Mouse (Mus musculus) liver, embryonic 11.5 days (tissue): ENCODE results near the gene Lcp1. TPM values are rescaled to one million over a fixed set of nuclear protein-coding genes. Genes with fewer than 3 reads are reported as not detected.

Source experiments
- ATAC-seq: fragments of 200-750 bp; cut with Nextera tagmentation; replicated peaks from 2 replicates; pipeline ENCODE4 v1.8.0; 2017; ENCODE audit warnings: moderate number of reproducible peaks, mild to moderate bottlenecking, moderate TSS enrichment, moderate library complexity; ENCODE audit not compliant: low FRiP score
- DNase-seq: peaks from one replicate; pipeline ENCODE4 v3.0.0-alpha.2; 2017; ENCODE audit warnings: low spot score
- H3K27ac ChIP-seq: fragments of 300-500 bp; sonication (generic); 2 replicates; pipeline ENCODE4 v1.5.1; 2014; ENCODE audit warnings: mild to moderate bottlenecking, low read depth, low read length, control low read depth
- H3K27me3 ChIP-seq: fragments of 300-500 bp; sonication (generic); replicated peaks from 2 replicates; pipeline ENCODE4 v1.6.1; 2014; ENCODE audit warnings: low read length, mixed read lengths; ENCODE audit not compliant: control insufficient read depth, insufficient read depth
- H3K36me3 ChIP-seq: fragments of 300-500 bp; sonication (generic); 2 replicates; pipeline ENCODE4 v1.6.1; 2014; ENCODE audit warnings: mild to moderate bottlenecking, low read length, moderate library complexity, mixed read lengths; ENCODE audit not compliant: control insufficient read depth, insufficient read depth
- H3K4me1 ChIP-seq: fragments of 300-500 bp; sonication (generic); replicated peaks from 2 replicates; pipeline ENCODE4 v1.6.1; 2014; ENCODE audit warnings: low read length, mixed read lengths; ENCODE audit not compliant: control insufficient read depth, insufficient read depth
- H3K4me2 ChIP-seq: fragments of 300-500 bp; sonication (generic); 2 replicates; pipeline ENCODE4 v1.6.1; 2014; ENCODE audit warnings: mild to moderate bottlenecking, control low read depth, moderate library complexity
- H3K4me3 ChIP-seq: fragments of 300-500 bp; sonication (generic); 2 replicates; pipeline ENCODE4 v1.5.1; 2014; ENCODE audit warnings: low read depth, low read length, control low read depth
- H3K9ac ChIP-seq: fragments of 300-500 bp; sonication (generic); 2 replicates; pipeline ENCODE4 v1.6.1; 2014; ENCODE audit warnings: low read depth, low read length, control low read depth
- H3K9me3 ChIP-seq: fragments of 300-500 bp; sonication (generic); 2 replicates; pipeline ENCODE4 v1.6.1; 2016; ENCODE audit warnings: low read length, inconsistent platforms, mixed read lengths; ENCODE audit not compliant: control insufficient read depth
- WGBS: fragments of 180-500 bp; shearing (Covaris S2); extraction: QIAGEN DNeasy Blood & Tissue Kit; methylation state at CpG from one replicate; pipeline ENCODE4 v1.1.7; 2014; 5-methylcytosine and 5-hydroxymethylcytosine counted together
- polyA plus RNA-seq: library from polyadenylated mRNA; unstranded; fragments of >200 nt; fragmentation: Nextera tagmentation; extraction: Ambion mirVana; gene quantifications from 2 replicates; pipeline ENCODE4 v1.2.1, GENCODE M21; 2014

The Lcp1 gene
- polyA plus RNA-seq, 1 experiment from 2014 or later = 44.3 TPM

GRCm38 (mm10) chr14:75179255-75179963, 48.5 kb downstream of the Lcp1 start:
- H3K36me3 ChIP-seq = no peaks in the 10 kb centered on the region
- no peaks in the 10 kb centered on the region for H3K27me3 ChIP-seq
- peak overlapping the region; percentile 86 for H3K27ac ChIP-seq
- peak overlapping the region; percentile 61 for H3K4me2 ChIP-seq
- H3K9me3 ChIP-seq = no peaks in the 10 kb centered on the region
- peak overlapping the region; percentile 63 for H3K9ac ChIP-seq
- H3K4me1 ChIP-seq = peaks cover 13% of the 10 kb centered on the region
- H3K4me3 ChIP-seq = peak overlapping the region; percentile 40
- ATAC-seq (peak; percentile 38; the same call in 1 of the 2 replicates), DNase-seq (peak; percentile 48)
- 41% methylated on average over 20 of the region's 20 CpGs for WGBS

DNA sequence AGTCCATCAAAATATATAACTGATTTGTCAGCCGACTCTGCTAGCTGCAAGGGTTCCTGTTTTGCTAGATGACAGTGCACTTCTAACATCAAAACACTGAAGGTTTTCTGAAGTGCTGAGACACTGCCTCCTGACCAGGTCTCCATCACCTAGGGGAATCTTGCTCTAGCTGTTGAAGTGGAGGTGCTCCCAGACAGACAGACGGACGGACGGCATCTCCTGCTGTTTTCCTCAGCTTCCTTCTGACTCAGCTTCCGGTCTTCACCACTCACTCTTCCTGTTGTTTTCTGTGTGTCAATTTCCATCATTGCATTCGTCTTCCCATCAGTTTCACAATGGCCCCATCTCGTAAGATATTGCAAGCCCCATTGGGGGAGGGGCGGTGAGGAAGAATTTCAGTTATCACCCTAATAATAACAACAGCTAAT, 49.7 kb downstream of the Lcp1 start:
- no peak overlapping the region for H3K27ac ChIP-seq
- DNase-seq (no peak), ATAC-seq (no peak)
- 54% methylated on average over 8 of the region's 8 CpGs for WGBS
- H3K4me3 ChIP-seq = no peak overlapping the region
- H3K9ac ChIP-seq = no peak overlapping the region
- H3K9me3 ChIP-seq = no peaks in the 10 kb centered on the region
- peak overlapping the region; percentile 61 for H3K4me2 ChIP-seq
- H3K36me3 ChIP-seq = no peaks in the 10 kb centered on the region
- peaks cover 14% of the 10 kb centered on the region for H3K4me1 ChIP-seq
- H3K27me3 ChIP-seq = no peaks in the 10 kb centered on the region

DNA sequence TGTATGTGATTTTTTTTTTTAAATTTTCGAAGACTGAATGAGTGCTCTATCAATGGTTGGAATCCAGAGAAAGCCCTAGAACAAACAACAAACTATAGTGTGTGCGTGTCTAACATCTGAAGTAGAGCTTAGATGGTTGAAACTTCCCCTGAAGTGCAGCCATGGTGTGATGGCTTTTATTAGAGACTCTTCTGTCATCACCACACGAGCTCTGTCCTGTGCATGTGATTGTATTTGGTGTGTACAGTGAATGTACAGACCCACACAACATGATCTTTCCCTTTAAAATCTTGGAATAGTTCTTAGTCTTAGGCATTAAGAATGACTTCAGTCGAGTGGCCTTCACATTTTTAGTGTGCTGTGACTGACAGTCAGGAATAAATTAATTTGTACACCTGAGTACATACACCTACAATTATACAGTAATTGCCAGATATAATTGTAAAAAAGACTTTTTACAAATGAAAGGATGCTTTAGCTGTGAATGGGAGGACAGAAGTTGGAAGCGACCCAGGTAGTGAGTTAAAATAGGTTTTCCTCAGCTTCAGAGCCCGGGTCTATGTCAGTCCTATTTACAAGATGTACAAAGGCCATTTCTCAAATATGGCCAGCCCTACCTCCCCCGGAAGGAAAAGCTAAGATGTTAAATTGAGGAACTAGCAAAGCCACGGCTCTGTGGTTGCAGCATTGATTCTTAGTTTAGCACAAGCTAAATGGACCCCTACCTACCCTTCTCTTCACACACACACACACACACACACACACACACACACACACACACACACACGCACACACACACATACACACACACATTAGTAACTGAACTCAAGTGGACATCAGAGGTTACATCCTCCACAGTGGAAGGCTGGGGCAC, 50.4 kb downstream of the Lcp1 start:
- peaks cover 22% of the 10 kb centered on the region for H3K4me1 ChIP-seq
- no peak overlapping the region for H3K4me2 ChIP-seq
- no peaks in the 10 kb centered on the region for H3K9me3 ChIP-seq
- H3K9ac ChIP-seq = no peak overlapping the region
- DNase-seq (no peak), ATAC-seq (no peak)
- no peaks in the 10 kb centered on the region for H3K27me3 ChIP-seq
- H3K4me3 ChIP-seq = no peak overlapping the region
- H3K36me3 ChIP-seq = no peaks in the 10 kb centered on the region
- WGBS = 53% methylated on average over 9 of the region's 9 CpGs
- no peak overlapping the region for H3K27ac ChIP-seq

- no peak overlapping the region for H3K4me3 ChIP-seq
- H3K9ac ChIP-seq = no peak overlapping the region
- H3K27ac ChIP-seq = peak overlapping the region; percentile 46
- peak overlapping the region; percentile 31 for H3K4me2 ChIP-seq
- DNase-seq = no peak
- H3K4me1 ChIP-seq = peaks cover 30% of the 10 kb centered on the region
- no peaks in the 10 kb centered on the region for H3K27me3 ChIP-seq
- WGBS = 38% methylated on average over 4 of the region's 4 CpGs
- no peak for ATAC-seq
- H3K9me3 ChIP-seq = no peaks in the 10 kb centered on the region
- H3K36me3 ChIP-seq = no peaks in the 10 kb centered on the region
These were observed 51.5 kb downstream of the Lcp1 start for GRCm38 (mm10) chr14:75182378-75182777.

GRCm38 (mm10) chr14:75182831-75183230, 51.9 kb downstream of the Lcp1 start:
- WGBS = 78% methylated on average over 5 of the region's 5 CpGs
- peak overlapping the region; percentile 46; the same call in 1 of the 2 replicates for H3K27ac ChIP-seq

GRCm38 (mm10) chr14:75184069-75184790, 53.3 kb downstream of the Lcp1 start:
- Histone ChIP-seq H3K27ac (no peak overlapping the region), H3K9ac (no peak overlapping the region), H3K36me3 (no peaks in the 10 kb centered on the region), H3K4me1 (peaks cover 31% of the 10 kb centered on the region), H3K4me3 (no peak overlapping the region), H3K4me2 (no peak overlapping the region), H3K9me3 (no peaks in the 10 kb centered on the region), H3K27me3 (no peaks in the 10 kb centered on the region)
- no peak for DNase-seq
- 89% methylated on average over 4 of the region's 4 CpGs for WGBS
- no peak for ATAC-seq

More at GRCm38 (mm10) chr14:75182831-75183230, 51.9 kb downstream of the Lcp1 start:
- H3K4me1 ChIP-seq = peaks cover 31% of the 10 kb centered on the region
- no peaks in the 10 kb centered on the region for H3K9me3 ChIP-seq
- DNase-seq (no peak), ATAC-seq (no peak)
- H3K36me3 ChIP-seq = no peaks in the 10 kb centered on the region
- H3K4me2 ChIP-seq = peak overlapping the region; percentile 31
- no peaks in the 10 kb centered on the region for H3K27me3 ChIP-seq
- H3K9ac ChIP-seq = no peak overlapping the region
- no peak overlapping the region for H3K4me3 ChIP-seq

GRCm38 (mm10) chr14:75185796-75186594, 55.1 kb downstream of the Lcp1 start:
- H3K4me2 ChIP-seq = peak overlapping the region; percentile 29; the same call in 1 of the 2 replicates
- ATAC-seq = peak; percentile 61
- H3K4me3 ChIP-seq = no peak overlapping the region
- no peaks in the 10 kb centered on the region for H3K27me3 ChIP-seq
- peak overlapping the region; percentile 5; the same call in 1 of the 2 replicates for H3K27ac ChIP-seq
- no peaks in the 10 kb centered on the region for H3K9me3 ChIP-seq
- 0 out of 2 replicates have a peak overlapping the region, but pooled peaks have one; percentile 9 for H3K9ac ChIP-seq
- H3K36me3 ChIP-seq = no peaks in the 10 kb centered on the region
- WGBS = 22% methylated on average over 5 of the region's 5 CpGs
- no peak for DNase-seq
- H3K4me1 ChIP-seq = peaks cover 27% of the 10 kb centered on the region
